In genomic region chr12:16320536-16321402, GRCm38 (mm10) we compare ENCODE assay signal across 13 mouse cellular contexts.
DNase-seq lines count a peak whose midpoint lies in the region; ATAC-seq and TF ChIP-seq lines count a peak whose summit lies in the region.
"Had no signal": no experiment of that assay in that cellular context is flagged by ENCODE, and none has a peak within 500 bp of the region (broad histone marks: within the 10 kb centered on the region; RNA-seq: fewer than 3 reads in every experiment).

No protein-coding gene starts in this region.

- H3K4me2 ChIP-seq in CH12.LX (ENCODE audit: insufficient read depth, low read depth, poor library complexity, severe bottlenecking) = no peak overlapping the region
- no peak overlapping the region for H3K4me2 ChIP-seq in midbrain, embryonic 13.5 days (replicated peaks)
- H3K4me2 ChIP-seq: heart, embryonic 13.5 days; liver, embryonic 15.5 days had no signal

- no peak overlapping the region for H3K27ac ChIP-seq in kidney, adult 2 months (ENCODE audit: insufficient read depth, low read depth, low read length)
- no peak overlapping the region for H3K27ac ChIP-seq in CH12.LX (ENCODE audit: insufficient read depth, low read depth)
- H3K27ac ChIP-seq in midbrain, embryonic 13.5 days = peak overlapping the region; percentile 57
- H3K27ac ChIP-seq: heart, embryonic 13.5 days; liver, embryonic 15.5 days had no signal

- TF ChIP-seq POLR2A in kidney, adult 2 months (IDR thresholded peaks at IDR 0.05; ENCODE audit: low read depth, low read length) = no peak
- no peak for TF ChIP-seq POLR2A in CH12.LX (IDR thresholded peaks at IDR 0.05; ENCODE audit: low read depth, low read length)

- peak; percentile 50; the same call in 1 of the 2 replicates for ATAC-seq in midbrain, embryonic 13.5 days

- DNase-seq in kidney, adult 2 months = peak; percentile 12
- no peak for DNase-seq in kidney, postnatal 4 days
- DNase-seq in CH12.LX (ENCODE audit: extremely low read depth) = no peak
- peak; percentile 31 for DNase-seq in brain, adult 2 months (ENCODE audit: low read depth, low spot score)
- DNase-seq in adrenal gland, postnatal 25 days = no peak
- DNase-seq in urinary bladder, postnatal 25 days (ENCODE audit: low spot score) = no peak
- DNase-seq: adrenal gland, adult 8-10 months; embryo, embryonic 11 days; lung, postnatal 4 days; thymus, postnatal 25 days had no signal

- in situ Hi-C loops in CH12.LX (cut with MboI; ENCODE audit: low pct_ligation_motif_present, low pct_unique_long_range_greater_than_20kb, low sequenced_read_pairs) = no loop called here

- no peaks in the 10 kb centered on the region for H3K4me1 ChIP-seq in kidney, adult 2 months (ENCODE audit: control insufficient read depth, insufficient read depth, low read length)
- peaks cover 3 to 32% of the 10 kb centered on the region in 2 experiments; a peak in 3 of 4 replicates for H3K4me1 ChIP-seq in CH12.LX (ENCODE audit: control insufficient read depth in 1 of 2, insufficient read depth in 2 of 2)
- H3K4me1 ChIP-seq in midbrain, embryonic 13.5 days (replicated peaks) = peaks cover 4% of the 10 kb centered on the region; the same call in 1 of the 2 replicates
- H3K4me1 ChIP-seq: liver, embryonic 15.5 days had no signal

- no peak for TF ChIP-seq RAD21 in CH12.LX (IDR thresholded peaks at IDR 0.05; ENCODE audit: low read depth, low read length)

- no peaks in the 10 kb centered on the region for H3K79me2 ChIP-seq in CH12.LX (replicated peaks; ENCODE audit: control insufficient read depth, extremely low read depth, insufficient read depth, poor library complexity, severe bottlenecking)

- no peak overlapping the region for H3K9ac ChIP-seq in CH12.LX (ENCODE audit: insufficient read depth, low read depth)
- H3K9ac ChIP-seq in midbrain, embryonic 13.5 days (replicated peaks) = no peak overlapping the region
- H3K9ac ChIP-seq: heart, embryonic 13.5 days; liver, embryonic 15.5 days had no signal

- dilution Hi-C loops in CH12.LX (cut with MboI; ENCODE audit: extremely low pct_ligation_motif_present, extremely low pct_unique_long_range_greater_than_20kb, low sequenced_read_pairs) = no loop called here

- no peak for TF ChIP-seq EP300 in CH12.LX (IDR thresholded peaks at IDR 0.05; ENCODE audit: low read length)

- TF ChIP-seq CTCF in kidney, adult 2 months (conservative IDR thresholded peaks at IDR 0.05; ENCODE audit: insufficient read depth, insufficient read length, low read depth, low read length) = no peak
- TF ChIP-seq CTCF in CH12.LX (conservative IDR thresholded peaks at IDR 0.05 in 1 of 2, IDR thresholded peaks at IDR 0.05 in 1 of 2; ENCODE audit: low read depth in 2 of 2, low read length in 2 of 2) = no peak

- no peaks in the 10 kb centered on the region for H3K36me3 ChIP-seq in kidney, adult 2 months (ENCODE audit: control insufficient read depth, insufficient read depth, low read length)
- no peaks in the 10 kb centered on the region for H3K36me3 ChIP-seq in CH12.LX (replicated peaks in 1 of 2; ENCODE audit: control insufficient read depth in 1 of 2, insufficient read depth in 1 of 2, low read length in 1 of 2)
- no peaks in the 10 kb centered on the region for H3K36me3 ChIP-seq in midbrain, embryonic 13.5 days
- H3K36me3 ChIP-seq: heart, embryonic 13.5 days; liver, embryonic 15.5 days had no signal

- H3K9me3 ChIP-seq in CH12.LX (replicated peaks; ENCODE audit: low read length) = no peaks in the 10 kb centered on the region
- H3K9me3 ChIP-seq in midbrain, embryonic 13.5 days = no peaks in the 10 kb centered on the region
- H3K9me3 ChIP-seq: liver, embryonic 15.5 days had no signal

- H3K27me3 ChIP-seq in kidney, adult 2 months (replicated peaks; ENCODE audit: control insufficient read depth, insufficient read depth, low read length) = no peaks in the 10 kb centered on the region
- no peaks in the 10 kb centered on the region for H3K27me3 ChIP-seq in CH12.LX (replicated peaks)
- H3K27me3 ChIP-seq in midbrain, embryonic 13.5 days = no peaks in the 10 kb centered on the region
- H3K27me3 ChIP-seq: heart, embryonic 13.5 days; liver, embryonic 15.5 days had no signal

- H3K4me3 ChIP-seq in kidney, adult 2 months (ENCODE audit: insufficient read depth, low read depth, low read length) = no peak overlapping the region
- H3K4me3 ChIP-seq in CH12.LX (replicated peaks in 1 of 3; ENCODE audit: low read depth in 2 of 3, low read length in 2 of 3, poor library complexity in 1 of 3) = no peak overlapping the region
- H3K4me3 ChIP-seq in midbrain, embryonic 13.5 days (replicated peaks) = no peak overlapping the region
- H3K4me3 ChIP-seq: heart, embryonic 13.5 days; liver, embryonic 15.5 days had no signal

- WGBS in kidney, adult 2 months = 40% methylated on average over 9 of the region's 9 CpGs
- 64% methylated on average over 9 of the region's 9 CpGs for WGBS in midbrain, embryonic 13.5 days

TF ChIP-seq in CH12.LX, 34 proteins besides CTCF, POLR2A, EP300 and RAD21:
- TF ChIP-seq HCFC1 (IDR thresholded peaks at IDR 0.05; ENCODE audit: low read depth, low read length) (no peak), PAX5 (IDR thresholded peaks at IDR 0.05; ENCODE audit: low read length) (no peak), SMC3 (IDR thresholded peaks at IDR 0.05; ENCODE audit: low read depth, low read length) (no peak), JUN (IDR thresholded peaks at IDR 0.05; ENCODE audit: insufficient read depth, low read depth, low read length) (no peak), ZNF384 (IDR thresholded peaks at IDR 0.05; ENCODE audit: low read depth, low read length) (peak; percentile 83)

Comparison
In these comparisons a context has a peak if more than half of its experiments do, and no peak if none do; other contexts are left out.
1. DNase-seq: peak in kidney, adult 2 months (single experiment) and brain, adult 2 months (single experiment); none in kidney, postnatal 4 days (0 of 2), CH12.LX (single experiment), adrenal gland, postnatal 25 days (single experiment) and urinary bladder, postnatal 25 days (single experiment).